Mouse (Mus musculus) midbrain, embryonic 10.5 days (tissue): ENCODE measurements around the gene Pml. TPM values are rescaled to one million over a fixed set of nuclear protein-coding genes. Genes with fewer than 3 reads are reported as not detected.
A peak's percentile ranks its signal among the peaks of the same experiment; 100 is the strongest.

ENCODE experiments used
- DNase-seq: peaks from one replicate; pipeline ENCODE4 v3.0.0-alpha.2; 2017; ENCODE audit warnings: low spot score
- H3K27ac ChIP-seq: fragments of 300-500 bp; sonication (generic); replicated peaks from 2 replicates; pipeline ENCODE4 v1.5.1; 2016; ENCODE audit warnings: mild to moderate bottlenecking
- H3K27me3 ChIP-seq: fragments of 300-500 bp; sonication (generic); 2 replicates; pipeline ENCODE4 v1.6.1; 2016; ENCODE audit warnings: low read depth, mild to moderate bottlenecking; ENCODE audit not compliant: poor library complexity, severe bottlenecking
- H3K36me3 ChIP-seq: fragments of 300-500 bp; sonication (generic); 2 replicates; pipeline ENCODE4 v1.6.1; 2016; ENCODE audit warnings: mild to moderate bottlenecking, moderate library complexity
- H3K4me1 ChIP-seq: fragments of 300-500 bp; sonication (generic); 2 replicates; pipeline ENCODE4 v1.6.1; 2016
- H3K4me3 ChIP-seq: fragments of 300-500 bp; sonication (generic); 2 replicates; pipeline ENCODE4 v1.5.1; 2016; ENCODE audit warnings: mild to moderate bottlenecking, moderate library complexity
- H3K9me3 ChIP-seq: fragments of 300-500 bp; sonication (generic); replicated peaks from 2 replicates; pipeline ENCODE4 v1.6.1; 2016; ENCODE audit warnings: mild to moderate bottlenecking
- WGBS: fragments of 180-500 bp; shearing (Covaris S2); methylation state at CpG from one replicate; pipeline ENCODE4 v1.1.7; 2016; 5-methylcytosine and 5-hydroxymethylcytosine counted together
- polyA plus RNA-seq: library from polyadenylated mRNA; unstranded; fragments of >200 nt; fragmentation: Nextera tagmentation; extraction: Ambion mirVana; gene quantifications from 2 replicates; pipeline ENCODE4 v1.2.1, GENCODE M21; 2016

The Pml gene
- polyA plus RNA-seq, 1 experiment from 2014 or later: 13.4 TPM

- H3K27me3 ChIP-seq: peaks cover 95% of the 10 kb centered on the region
- WGBS: under 1% methylated on average over 14 of the region's 14 CpGs
- no peaks in the 10 kb centered on the region for H3K36me3 ChIP-seq
- H3K27ac ChIP-seq: peak overlapping the region; percentile 74; the same call in 1 of the 2 replicates
- peak; percentile 37 for DNase-seq
- peaks cover 64% of the 10 kb centered on the region for H3K4me1 ChIP-seq
- no peaks in the 10 kb centered on the region for H3K9me3 ChIP-seq
- peak overlapping the region; percentile 53 for H3K4me3 ChIP-seq
Observed at GRCm38 (mm10) chr9:58202676-58203453, 46.7 kb downstream of the Pml start.

GRCm38 (mm10) chr9:58201861-58202549 is 47.6 kb downstream of the Pml start:
- Histone ChIP-seq H3K27me3 (peaks cover 99% of the 10 kb centered on the region), H3K9me3 (no peaks in the 10 kb centered on the region), H3K27ac (peak overlapping the region; percentile 74), H3K4me3 (peak overlapping the region; percentile 53), H3K4me1 (peaks cover 73% of the 10 kb centered on the region), H3K36me3 (no peaks in the 10 kb centered on the region)
- peak; percentile 44 for DNase-seq
- whole genome bisulfite sequencing: under 1% methylated on average over 37 of the region's 37 CpGs

GRCm38 (mm10) chr9:58201091-58201842 is 48.3 kb downstream of the Pml start:
- Histone ChIP-seq H3K9me3 (no peaks in the 10 kb centered on the region), H3K27ac (peak overlapping the region; percentile 74; the same call in 1 of the 2 replicates), H3K27me3 (peaks cover 100% of the 10 kb centered on the region), H3K36me3 (no peaks in the 10 kb centered on the region), H3K4me3 (peak overlapping the region; percentile 53), H3K4me1 (peaks cover 80% of the 10 kb centered on the region)
- WGBS: 1% methylated on average over 24 of the region's 24 CpGs
- DNase-seq: no peak

GRCm38 (mm10) chr9:58200270-58201090 is 49.1 kb downstream of the Pml start:
- peaks cover 100% of the 10 kb centered on the region for H3K27me3 ChIP-seq
- DNase-seq: no peak
- no peaks in the 10 kb centered on the region for H3K9me3 ChIP-seq
- H3K4me3 ChIP-seq: peak overlapping the region; percentile 53
- WGBS: 8% methylated on average over 11 of the region's 11 CpGs
- peak overlapping the region; percentile 74; the same call in 1 of the 2 replicates for H3K27ac ChIP-seq
- no peaks in the 10 kb centered on the region for H3K36me3 ChIP-seq
- peaks cover 88% of the 10 kb centered on the region for H3K4me1 ChIP-seq

GRCm38 (mm10) chr9:58199381-58200269 is 50.0 kb downstream of the Pml start:
- peak; percentile 46 for DNase-seq
- Histone ChIP-seq H3K4me3 (peak overlapping the region; percentile 53), H3K4me1 (peaks cover 91% of the 10 kb centered on the region), H3K9me3 (no peaks in the 10 kb centered on the region), H3K36me3 (no peaks in the 10 kb centered on the region), H3K27ac (peak overlapping the region; percentile 74), H3K27me3 (peaks cover 100% of the 10 kb centered on the region)
- under 1% methylated on average over 41 of the region's 41 CpGs for WGBS

- Histone ChIP-seq H3K9me3 (no peaks in the 10 kb centered on the region), H3K36me3 (no peaks in the 10 kb centered on the region), H3K27ac (peak overlapping the region; percentile 50), H3K4me3 (peak overlapping the region; percentile 53), H3K27me3 (peaks cover 100% of the 10 kb centered on the region), H3K4me1 (peaks cover 83% of the 10 kb centered on the region)
- under 1% methylated on average over 38 of the region's 38 CpGs for WGBS
- no peak for DNase-seq
Observed at GRCm38 (mm10) chr9:58198801-58199371, 50.7 kb downstream of the Pml start.

- H3K4me3 ChIP-seq: peak overlapping the region; percentile 53
- peak overlapping the region; percentile 50 for H3K27ac ChIP-seq
- peak; percentile 65 for DNase-seq
- under 1% methylated on average over 58 of the region's 58 CpGs for WGBS
- no peaks in the 10 kb centered on the region for H3K36me3 ChIP-seq
- peaks cover 100% of the 10 kb centered on the region for H3K27me3 ChIP-seq
- H3K4me1 ChIP-seq: peaks cover 75% of the 10 kb centered on the region
- H3K9me3 ChIP-seq: no peaks in the 10 kb centered on the region
Observed at GRCm38 (mm10) chr9:58197781-58198701, 51.5 kb downstream of the Pml start.

GRCm38 (mm10) chr9:58196610-58197567 is 52.7 kb downstream of the Pml start:
- WGBS: 1% methylated on average over 46 of the region's 46 CpGs
- H3K9me3 ChIP-seq: no peaks in the 10 kb centered on the region
- peaks cover 90% of the 10 kb centered on the region for H3K27me3 ChIP-seq
- peaks cover 63% of the 10 kb centered on the region for H3K4me1 ChIP-seq
- H3K27ac ChIP-seq: peak overlapping the region; percentile 61
- peak; percentile 23 for DNase-seq
- no peaks in the 10 kb centered on the region for H3K36me3 ChIP-seq
- peak overlapping the region; percentile 53 for H3K4me3 ChIP-seq

- Histone ChIP-seq H3K27ac (peak overlapping the region; percentile 61), H3K4me1 (peaks cover 56% of the 10 kb centered on the region), H3K4me3 (peak overlapping the region; percentile 53), H3K9me3 (no peaks in the 10 kb centered on the region), H3K27me3 (peaks cover 83% of the 10 kb centered on the region), H3K36me3 (no peaks in the 10 kb centered on the region)
- WGBS: under 1% methylated on average over 14 of the region's 14 CpGs
- DNase-seq: peak; percentile 29
Observed at GRCm38 (mm10) chr9:58196141-58196540, 53.4 kb downstream of the Pml start.
